Mouse (Mus musculus) CH12F3 (cell line): ENCODE results near the gene Ing3.

Experiments used
- in situ Hi-C: fragments of 300-500 bp; cut with MboI; formaldehyde crosslinking; loops from 2 replicates; pipeline ENCODE4 v1.14.3; 2020; ENCODE audit warnings: low sequenced_read_pairs

The Ing3 gene

DNA sequence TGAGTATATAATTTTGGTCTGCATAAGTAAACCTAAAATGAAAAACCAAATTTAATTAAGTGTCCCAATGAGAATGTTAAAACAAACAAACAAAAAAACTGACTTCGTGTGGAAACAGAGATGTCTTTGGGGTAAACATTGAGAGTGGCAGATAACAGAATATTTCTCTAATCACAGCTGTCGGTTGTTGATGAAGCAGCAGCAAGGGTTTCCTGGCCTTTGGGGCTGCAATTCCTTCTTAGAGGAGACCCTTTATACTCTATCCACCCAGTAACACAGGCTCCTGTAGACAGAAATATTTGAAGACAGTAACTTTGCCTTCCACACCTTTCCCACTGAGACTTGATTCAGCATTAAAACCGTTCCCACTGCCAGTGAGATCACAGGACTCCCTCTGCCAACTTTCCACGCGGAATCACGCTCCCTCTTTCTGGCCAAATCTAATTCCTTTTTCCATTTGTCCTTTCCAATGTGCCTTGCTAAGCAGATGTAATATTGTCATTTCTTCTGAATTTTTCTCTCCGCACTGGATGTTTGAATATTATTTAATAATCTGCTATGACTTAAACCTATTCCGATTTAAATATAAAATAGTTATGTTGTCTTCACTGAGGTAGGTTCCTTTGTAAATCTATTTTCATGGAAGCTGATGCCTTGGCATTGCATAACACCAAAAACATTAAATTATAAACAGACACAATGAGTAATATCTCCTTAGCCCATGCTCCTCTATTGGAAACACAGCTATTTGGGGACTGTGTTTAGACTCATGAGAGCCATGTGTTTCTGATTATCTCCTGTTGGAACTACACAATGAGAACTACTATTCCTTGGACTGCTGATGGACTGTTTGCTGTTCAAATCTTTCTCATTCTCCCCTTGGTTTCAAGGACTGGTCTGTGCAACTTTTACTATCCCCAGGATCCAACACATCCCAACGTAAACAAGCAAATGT is 41.1 kb downstream of the Ing3 start:
- in situ Hi-C loops: no loop called here

DNA sequence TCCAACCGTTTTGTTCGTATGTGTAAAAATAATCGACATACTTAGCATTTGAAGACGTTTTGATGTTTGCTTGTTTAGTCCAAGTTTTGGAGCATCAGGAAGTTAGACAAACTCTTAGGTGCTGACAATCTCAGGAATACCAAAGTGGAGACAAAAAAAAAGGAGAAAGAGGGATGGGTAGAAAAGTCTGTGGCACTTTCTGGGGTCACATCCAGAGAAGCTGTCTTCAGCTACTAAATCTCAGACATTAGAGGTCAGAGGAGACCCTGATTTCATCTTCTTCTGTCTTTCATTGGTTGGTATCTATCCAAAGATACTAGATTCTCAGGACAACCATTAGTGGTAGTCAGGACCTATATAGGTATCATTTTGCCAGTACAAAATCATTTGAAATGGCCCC is 41.8 kb downstream of the Ing3 start:
- in situ Hi-C loops: no loop called here

DNA sequence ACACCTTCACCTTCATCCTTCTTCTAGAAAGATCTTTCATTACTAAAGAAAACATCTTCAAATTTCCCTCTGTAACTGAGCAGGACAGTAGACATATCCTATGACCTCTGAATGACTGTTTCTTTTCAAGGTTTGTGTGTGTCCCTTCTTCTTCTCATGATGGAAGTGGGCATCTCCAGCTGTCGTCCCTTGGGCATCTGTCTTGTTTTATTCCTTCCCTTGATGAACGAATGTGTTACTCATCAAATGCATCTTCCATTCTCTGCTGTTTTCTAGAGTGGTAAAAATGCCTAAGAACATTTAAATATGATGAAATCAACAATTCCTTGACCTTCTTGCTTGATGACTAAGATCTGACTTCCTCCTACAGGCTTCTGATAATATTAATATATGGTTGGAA is 43.7 kb downstream of the Ing3 start:
- in situ Hi-C loops: no loop called here

DNA sequence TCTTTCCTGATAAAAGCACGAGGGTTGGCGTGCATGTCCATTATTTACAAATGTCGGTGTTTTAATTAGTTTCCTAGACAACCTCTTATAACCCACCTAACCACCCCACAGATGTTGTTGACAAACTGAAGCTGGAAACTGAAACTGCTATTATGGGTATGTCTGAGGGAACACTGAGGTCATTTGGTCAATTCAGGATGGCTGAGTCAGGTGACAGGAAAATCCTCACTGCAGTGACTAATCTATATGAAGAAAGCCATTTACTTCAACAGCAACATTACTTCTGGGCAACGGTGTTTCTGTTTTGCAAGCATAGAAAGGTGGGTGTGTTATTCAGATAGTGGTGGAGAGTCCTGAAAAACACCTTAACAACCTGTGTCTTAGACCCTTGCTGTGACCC is 48.8 kb downstream of the Ing3 start:
- in situ Hi-C loops: no loop called here

DNA sequence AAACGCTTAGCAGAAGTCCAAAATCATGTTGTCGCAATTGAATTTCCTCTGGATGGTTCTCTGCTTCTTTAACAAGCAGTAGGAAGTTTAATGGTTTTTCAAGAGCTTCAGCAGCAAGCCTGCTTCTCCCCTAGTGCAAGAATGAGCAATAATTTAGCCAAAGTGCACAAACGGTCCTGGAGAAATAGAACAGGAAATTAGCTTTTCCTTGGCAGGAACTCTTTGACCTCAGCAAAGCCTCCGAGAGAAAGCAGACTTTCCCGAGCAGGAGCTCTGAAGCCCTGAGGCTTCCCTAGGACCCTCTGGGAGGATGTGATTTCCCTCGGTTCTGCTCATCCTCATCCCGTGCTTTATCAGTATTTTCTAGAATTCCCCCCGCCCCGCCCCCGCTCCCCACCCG is 49.7 kb downstream of the Ing3 start:
- in situ Hi-C loops: no loop called here

DNA sequence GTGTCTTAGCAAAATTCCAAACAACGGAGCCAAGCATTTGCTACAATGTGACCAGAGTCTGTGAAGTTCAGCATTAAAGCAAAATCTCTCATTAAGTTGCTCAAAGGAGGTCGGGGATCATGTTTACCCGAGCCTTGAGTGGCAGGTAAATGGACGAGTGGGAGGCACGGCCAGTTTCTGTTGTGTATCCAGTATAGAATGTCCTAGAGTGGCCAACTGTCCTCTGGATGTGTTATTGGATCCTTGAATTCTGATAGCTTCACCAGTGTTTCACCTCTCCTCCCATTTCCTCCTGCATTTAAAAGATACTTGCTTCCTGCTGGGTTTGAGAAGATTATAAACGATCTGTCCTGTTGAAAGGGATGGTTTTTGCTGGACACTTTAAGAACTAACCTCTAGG is 50.7 kb downstream of the Ing3 start:
- in situ Hi-C loops: no loop called here

DNA sequence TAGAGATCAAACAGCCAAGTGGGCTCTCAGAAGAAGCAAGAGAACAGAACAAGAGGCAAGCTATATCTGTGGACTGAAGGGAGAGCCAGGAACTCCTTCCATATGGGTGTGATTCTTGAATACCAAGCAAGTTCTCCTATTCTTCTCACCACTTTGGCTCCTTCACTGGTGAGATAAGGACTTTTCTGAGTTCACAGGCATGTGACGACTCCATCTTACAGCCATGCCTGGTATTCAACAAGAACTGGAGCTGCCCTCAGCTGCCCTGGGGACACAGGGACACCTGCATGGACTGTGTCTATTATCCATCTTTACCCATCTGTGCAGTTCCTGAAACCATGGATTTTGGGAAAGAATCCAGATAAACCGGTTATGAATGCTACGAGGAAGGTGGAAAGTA is 51.5 kb downstream of the Ing3 start:
- in situ Hi-C loops: no loop called here

DNA sequence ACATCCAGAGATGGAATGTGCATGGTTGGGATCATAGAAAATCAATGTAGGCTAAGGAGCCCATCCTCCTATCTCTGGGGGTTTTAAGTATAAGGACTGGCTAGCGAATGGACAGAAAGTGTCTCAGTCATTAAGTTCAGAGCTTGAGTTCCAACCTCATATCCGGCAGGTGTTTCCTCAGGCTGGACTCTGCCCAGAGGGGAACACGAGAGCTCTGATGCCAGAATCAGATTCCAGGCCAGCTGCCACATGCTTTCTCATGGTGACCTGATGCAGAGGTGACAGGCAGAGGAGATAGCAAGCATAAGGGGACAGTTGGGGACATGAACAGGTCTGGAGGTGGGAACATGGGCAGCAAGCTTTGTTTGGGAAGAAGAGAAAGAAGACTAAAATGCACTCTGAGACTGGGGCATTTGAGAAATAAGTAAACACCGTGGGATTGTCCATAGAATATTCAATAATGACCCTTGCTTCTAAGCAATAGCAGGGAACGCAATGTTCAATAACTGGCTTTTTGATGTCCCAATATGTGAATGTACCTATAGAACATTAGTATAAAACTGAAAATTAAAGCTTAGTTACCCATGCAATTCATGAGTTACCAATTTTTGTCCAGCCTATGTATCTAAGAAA is 52.0 kb downstream of the Ing3 start:
- in situ Hi-C loops: no loop called here

DNA sequence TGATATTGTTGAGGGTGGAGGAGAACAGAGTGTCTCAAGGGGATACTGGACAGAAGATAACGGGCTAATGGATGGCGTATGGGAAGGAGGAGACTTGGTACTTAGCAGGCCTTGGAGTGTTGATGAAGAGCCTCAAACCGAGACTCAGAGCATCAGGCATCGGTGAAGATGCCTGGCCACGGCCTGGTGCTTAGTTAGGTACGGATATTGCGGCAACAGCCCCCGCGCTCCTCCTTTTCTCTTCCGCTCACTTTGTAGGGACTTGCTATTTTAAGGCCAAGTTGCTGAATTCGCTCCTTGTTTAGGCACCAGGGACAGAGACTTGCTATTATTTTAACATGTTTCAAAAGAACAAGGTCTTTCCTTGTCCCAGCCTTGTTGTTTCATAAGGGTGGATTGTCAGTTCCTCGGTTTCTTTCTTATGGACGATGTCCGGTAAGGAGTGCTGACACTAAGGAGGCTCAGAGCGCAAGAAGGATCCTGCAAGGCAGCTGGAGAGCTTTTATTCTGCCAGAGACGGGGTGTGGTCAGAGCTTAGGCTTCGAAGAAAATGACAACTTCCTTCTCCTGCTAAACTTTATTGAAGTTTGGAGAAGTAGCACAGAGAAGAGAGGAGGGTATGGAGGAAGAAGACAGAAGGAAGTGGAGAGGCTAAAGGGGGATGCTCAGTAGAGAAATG is 53.3 kb downstream of the Ing3 start:
- in situ Hi-C loops: no loop called here

DNA sequence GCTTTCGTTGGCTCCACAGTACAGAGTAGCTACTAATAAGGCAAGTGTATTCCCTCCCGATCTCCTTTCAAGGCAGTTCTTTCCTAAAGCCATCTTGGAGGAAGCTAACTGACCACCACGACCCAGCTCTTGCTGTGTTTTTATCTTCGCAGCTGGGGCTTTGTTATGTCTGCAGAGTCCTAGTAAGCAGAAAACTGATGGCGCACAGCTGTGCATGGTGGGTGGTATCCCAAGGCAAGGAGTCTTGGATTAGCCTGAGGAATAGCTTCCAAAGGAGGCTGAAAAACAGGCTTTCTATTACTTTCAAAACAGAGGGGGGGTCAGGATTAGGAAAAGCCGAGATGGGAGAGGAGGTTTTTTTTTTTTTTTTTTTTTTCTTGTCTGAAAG is 53.8 kb downstream of the Ing3 start:
- in situ Hi-C loops: no loop called here

DNA sequence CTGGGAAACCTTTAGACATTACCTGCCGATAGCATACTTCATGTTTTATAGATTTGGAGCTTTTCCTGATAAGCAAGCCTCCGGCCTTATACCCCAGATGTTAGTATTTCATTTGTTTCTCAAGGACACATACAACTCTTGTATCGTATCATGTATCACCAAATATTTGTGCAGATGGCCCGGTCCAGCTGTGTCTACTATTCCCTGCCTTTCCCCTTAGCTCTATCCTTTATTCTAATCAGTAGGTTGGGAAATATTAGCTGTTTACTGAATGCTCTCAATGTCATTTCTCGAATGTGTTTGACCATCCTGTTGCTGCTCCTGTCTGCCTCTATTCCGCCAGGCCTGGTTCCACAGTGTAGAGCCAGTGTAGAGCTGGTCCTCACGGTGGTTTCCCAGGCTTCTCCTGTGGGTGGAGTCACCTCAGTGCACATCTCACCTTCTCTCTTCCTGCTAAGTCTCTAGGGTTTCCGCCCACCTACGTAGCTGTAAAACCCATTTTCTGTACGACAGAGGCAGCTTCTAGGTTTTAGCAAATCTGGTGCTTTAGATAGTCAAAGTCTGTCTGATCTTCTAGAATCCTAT is 54.7 kb downstream of the Ing3 start:
- in situ Hi-C loops: no loop called here

DNA sequence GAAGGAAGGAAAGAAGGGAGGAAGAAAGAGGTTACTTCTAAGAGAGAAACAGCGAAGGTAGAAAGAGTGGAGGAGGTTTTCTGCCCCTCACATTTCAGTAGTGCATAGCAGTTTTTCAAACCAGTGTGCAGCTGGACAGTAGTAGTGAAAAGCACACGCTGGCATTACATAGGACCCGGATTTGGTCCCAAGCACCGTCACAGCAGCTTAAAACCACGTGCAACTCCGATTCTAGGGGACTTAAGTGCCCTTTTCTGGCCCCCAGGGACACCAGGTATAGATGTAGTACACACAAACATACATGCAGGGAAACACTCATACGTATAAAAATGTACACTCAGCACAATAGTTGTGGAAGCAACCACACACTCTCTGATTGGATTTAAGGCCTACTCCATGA is 59.0 kb downstream of the Ing3 start:
- in situ Hi-C loops: no loop called here

DNA sequence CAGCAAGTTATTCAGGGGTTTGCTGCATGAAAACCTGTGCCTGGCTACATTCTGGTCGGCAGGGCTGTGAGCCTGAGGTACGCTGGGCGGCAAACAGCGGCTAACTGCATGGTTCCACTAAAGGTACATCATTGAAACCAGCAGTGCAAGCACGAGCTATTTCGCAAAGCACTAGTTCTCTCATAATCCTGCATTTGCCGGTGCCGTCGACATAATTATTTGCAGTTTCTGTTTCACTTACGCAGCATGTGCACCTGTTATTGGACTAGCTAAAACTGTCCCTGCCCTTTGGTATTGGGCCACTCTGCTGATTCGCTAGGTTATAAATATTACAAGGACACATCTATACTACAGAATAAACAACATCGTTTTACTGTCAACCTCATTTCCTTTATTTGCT is 60.9 kb downstream of the Ing3 start:
- in situ Hi-C loops: no loop called here

DNA sequence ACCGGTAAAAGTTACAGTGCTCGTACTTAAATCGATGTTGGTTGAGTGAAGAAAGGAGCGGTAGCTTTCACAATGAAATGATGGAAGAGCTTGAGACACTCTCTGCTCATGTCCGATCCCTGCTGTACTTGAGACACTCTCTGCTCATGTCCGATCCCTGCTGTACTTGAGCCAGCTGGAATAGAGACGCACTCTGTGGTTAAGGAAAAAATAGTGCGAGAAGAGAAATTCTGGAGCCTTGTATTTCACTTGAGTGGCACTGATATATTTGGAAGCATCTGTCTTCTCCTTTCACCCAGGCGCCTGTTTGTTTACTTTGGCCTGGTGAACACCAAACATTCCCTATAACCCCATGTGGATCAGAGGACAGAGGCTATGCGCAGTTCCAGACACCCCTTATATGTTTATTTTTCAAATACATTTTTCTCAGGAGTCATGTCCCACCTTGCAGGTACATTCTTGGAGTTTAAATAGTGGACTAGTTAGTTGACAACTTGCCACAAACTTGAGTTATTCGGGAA is 61.5 kb downstream of the Ing3 start:
- in situ Hi-C loops: no loop called here

DNA sequence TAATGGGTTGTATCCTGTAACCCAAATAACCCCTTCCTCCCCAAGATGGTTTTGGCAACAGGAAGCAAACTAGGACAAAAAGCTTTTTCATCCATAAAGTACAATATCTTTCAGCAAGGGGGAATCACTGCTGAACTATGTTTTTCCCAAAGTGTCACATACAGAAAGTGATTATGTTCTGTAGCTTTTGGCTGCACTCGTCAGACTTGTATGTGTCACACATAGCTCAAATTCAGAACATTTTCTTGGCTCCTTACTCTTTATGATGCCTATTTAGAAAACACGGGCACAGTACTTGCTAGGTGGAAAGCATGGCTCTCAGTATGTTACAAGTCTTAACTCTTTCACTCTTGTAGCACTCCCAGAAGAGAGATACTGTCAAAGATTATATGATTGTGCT is 62.2 kb downstream of the Ing3 start:
- in situ Hi-C loops: no loop called here

DNA sequence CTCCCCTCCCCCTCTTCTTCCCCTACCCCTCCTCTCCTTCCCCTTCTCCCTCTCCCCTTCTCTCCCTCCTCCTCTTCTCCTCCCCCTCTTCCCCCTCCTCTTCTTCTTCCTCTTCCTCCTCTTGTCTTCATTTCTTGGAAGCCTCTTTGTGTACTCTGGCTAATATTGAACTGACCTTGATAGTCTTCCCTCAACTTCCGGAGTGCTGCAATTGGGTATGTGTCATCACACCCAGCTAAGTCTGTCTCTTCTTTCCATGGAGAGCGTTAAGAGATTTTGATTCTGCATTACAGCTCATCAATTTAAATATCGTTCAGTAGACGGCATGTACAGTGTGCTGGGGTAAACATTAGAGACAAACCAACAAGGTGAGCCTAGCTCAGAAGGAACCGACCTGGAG is 62.7 kb downstream of the Ing3 start:
- in situ Hi-C loops: no loop called here

DNA sequence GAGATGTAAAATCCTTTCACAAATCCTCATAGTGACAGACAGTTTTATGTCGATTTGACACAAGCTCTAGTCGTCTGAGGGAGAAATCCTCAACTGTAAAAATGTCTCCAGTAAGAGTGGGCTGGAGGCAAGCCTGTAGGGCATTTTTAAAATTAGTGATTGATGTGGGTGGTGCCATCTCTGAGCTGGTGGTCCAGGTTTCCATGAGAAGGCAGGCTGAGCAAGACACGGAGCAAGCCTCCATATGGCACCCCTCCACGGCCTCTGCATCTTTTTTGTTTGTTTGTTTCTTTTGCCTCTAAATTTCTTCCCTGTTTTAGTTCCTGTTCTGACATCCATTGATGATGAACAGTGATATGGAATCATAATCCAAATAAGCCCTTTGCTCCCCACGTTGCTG is 63.1 kb downstream of the Ing3 start:
- in situ Hi-C loops: no loop called here

DNA sequence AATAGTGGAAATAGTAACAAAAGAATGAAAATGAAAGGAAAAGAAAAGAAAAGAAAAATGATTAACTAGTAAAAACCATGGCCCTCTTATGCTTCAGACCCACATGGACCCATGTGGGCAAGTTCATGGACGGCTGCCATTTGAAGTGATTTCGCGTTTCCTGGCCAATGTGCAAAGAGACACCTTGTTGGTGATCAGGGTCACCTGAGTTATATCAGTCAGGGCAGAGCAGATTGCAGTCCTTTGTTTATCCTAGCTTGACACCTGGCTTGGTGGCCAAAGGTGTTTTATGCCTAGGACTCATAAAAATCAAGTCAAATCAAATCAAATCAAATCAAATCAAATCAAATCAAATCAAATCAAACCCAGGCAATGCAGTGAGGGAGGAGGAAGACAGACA is 64.0 kb downstream of the Ing3 start:
- in situ Hi-C loops: no loop called here

DNA sequence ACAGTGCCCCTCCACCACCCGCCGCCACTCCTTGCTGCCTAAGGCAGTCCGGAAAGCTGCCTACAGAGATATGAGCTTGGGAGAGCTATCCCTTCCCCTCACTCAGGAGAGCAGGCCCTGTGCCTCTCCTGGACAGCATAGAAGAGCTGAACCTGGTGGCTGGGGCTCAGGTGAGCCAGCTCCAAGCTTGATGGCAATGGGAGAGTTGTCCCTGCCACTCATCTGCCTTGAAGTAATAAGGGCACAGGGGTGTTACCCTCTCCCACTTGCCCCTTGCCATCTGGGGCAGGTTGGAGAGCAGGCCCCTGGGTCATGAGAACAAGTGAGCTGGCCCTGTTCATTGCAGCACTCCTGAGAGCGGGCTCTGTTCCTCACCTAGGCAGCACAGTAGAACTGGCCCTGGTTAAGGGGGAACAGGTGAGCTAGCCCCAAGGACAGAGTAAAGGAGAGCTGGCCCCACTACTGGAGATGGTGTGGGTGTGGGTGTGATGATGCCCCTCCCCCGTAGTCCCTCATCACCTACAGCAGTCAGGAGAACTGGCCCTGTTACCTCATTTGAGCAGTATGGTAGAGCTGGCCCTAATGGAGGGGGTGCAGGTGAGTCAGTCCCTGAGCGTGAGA is 65.0 kb downstream of the Ing3 start:
- in situ Hi-C loops: no loop called here

DNA sequence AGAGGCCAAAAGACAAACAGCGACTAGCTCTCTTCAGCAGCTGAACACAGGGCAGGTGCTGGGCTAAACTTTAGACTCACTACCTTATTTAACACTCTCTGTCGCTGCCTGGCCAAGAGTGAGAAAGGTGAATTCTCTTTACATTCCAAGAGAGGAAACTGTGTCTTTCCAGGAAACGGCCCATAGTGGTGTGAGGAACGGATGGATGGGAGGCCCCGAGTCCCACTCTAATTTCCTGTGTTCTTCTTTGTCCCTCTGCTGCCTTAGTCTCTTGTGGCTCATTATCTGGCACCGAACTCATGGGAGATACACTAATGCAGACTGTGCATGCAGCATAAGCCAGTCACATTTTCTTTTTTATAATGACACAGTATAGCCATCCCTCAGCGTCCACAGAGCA is 68.3 kb downstream of the Ing3 start:
- in situ Hi-C loops: no loop called here
